Mouse (Mus musculus) heart, postnatal 0 days (tissue): ENCODE results near the gene Fau. TPM values are rescaled to one million over a fixed set of nuclear protein-coding genes. Genes with fewer than 3 reads are reported as not detected.

ENCODE experiments used
- ATAC-seq: fragments of 200-750 bp; cut with Nextera tagmentation; 2 replicates; pipeline ENCODE4 v1.8.0; 2017; ENCODE audit warnings: low read depth, moderate number of reproducible peaks, moderate library complexity; ENCODE audit not compliant: insufficient read depth
- DNase-seq: peaks from one replicate; pipeline ENCODE4 v3.0.0-alpha.2; 2016; ENCODE audit warnings: low spot score
- H3K27ac ChIP-seq: fragments of 300-500 bp; sonication (generic); 2 replicates; pipeline ENCODE4 v1.5.1; 2014; ENCODE audit warnings: low read depth, mild to moderate bottlenecking
- H3K27me3 ChIP-seq: fragments of 300-500 bp; sonication (generic); 2 replicates; pipeline ENCODE4 v1.6.1; 2014; ENCODE audit warnings: low read length, mixed read lengths; ENCODE audit not compliant: control insufficient read depth, insufficient read depth
- H3K36me3 ChIP-seq: fragments of 300-500 bp; sonication (generic); replicated peaks from 2 replicates; pipeline ENCODE4 v1.6.1; 2014; ENCODE audit warnings: low read length, mixed read lengths; ENCODE audit not compliant: control insufficient read depth, insufficient read depth
- H3K4me1 ChIP-seq: fragments of 300-500 bp; sonication (generic); 2 replicates; pipeline ENCODE4 v1.6.1; 2014; ENCODE audit warnings: antibody characterized with exemption; ENCODE audit not compliant: control insufficient read depth, insufficient read depth
- H3K4me2 ChIP-seq: fragments of 300-500 bp; sonication (generic); 2 replicates; pipeline ENCODE4 v1.6.1; 2014; ENCODE audit warnings: low read depth, mild to moderate bottlenecking, low read length, moderate library complexity
- H3K4me3 ChIP-seq: fragments of 300-500 bp; sonication (generic); 2 replicates; pipeline ENCODE4 v1.5.1; 2014; ENCODE audit warnings: low read depth, low read length
- H3K9ac ChIP-seq: fragments of 300-500 bp; sonication (generic); replicated peaks from 2 replicates; pipeline ENCODE4 v1.6.1; 2014; ENCODE audit warnings: low read depth, low read length, mixed read lengths
- H3K9me3 ChIP-seq: fragments of 300-500 bp; sonication (generic); replicated peaks from 2 replicates; pipeline ENCODE4 v1.6.1; 2016; ENCODE audit warnings: low read length; ENCODE audit not compliant: control insufficient read depth
- CTCF ChIP-seq: IDR thresholded peaks from 2 replicates; pipeline ENCODE4 v1.5.1; 2016; ENCODE audit warnings: antibody characterized with exemption, control low read depth, low read depth
- EP300 ChIP-seq: IDR thresholded peaks from 2 replicates; pipeline ENCODE4 v1.6.1; 2016; ENCODE audit warnings: antibody characterized with exemption, low read depth
- WGBS: fragments of 180-500 bp; shearing (Covaris S2); extraction: QIAGEN DNeasy Blood & Tissue Kit; methylation state at CpG from one replicate; pipeline ENCODE4 v1.1.7; 2014; 5-methylcytosine and 5-hydroxymethylcytosine counted together
- polyA plus RNA-seq: library from polyadenylated mRNA; unstranded; fragments of >200 nt; fragmentation: Nextera tagmentation; extraction: Ambion mirVana; gene quantifications from 2 replicates; pipeline ENCODE4 v1.2.1, GENCODE M21; 2015
- total RNA-seq: library from RNA; depleted of rRNA; stranded (reverse); fragments of >200 nt; gene quantifications from 2 replicates; pipeline ENCODE4 v1.2.3, GENCODE M21; 2014; ENCODE audit warnings: low replicate concordance

The Fau gene
- total and polyA plus RNA-seq, 2 experiments from 2014 or later, result 484 to 833 TPM

DNA sequence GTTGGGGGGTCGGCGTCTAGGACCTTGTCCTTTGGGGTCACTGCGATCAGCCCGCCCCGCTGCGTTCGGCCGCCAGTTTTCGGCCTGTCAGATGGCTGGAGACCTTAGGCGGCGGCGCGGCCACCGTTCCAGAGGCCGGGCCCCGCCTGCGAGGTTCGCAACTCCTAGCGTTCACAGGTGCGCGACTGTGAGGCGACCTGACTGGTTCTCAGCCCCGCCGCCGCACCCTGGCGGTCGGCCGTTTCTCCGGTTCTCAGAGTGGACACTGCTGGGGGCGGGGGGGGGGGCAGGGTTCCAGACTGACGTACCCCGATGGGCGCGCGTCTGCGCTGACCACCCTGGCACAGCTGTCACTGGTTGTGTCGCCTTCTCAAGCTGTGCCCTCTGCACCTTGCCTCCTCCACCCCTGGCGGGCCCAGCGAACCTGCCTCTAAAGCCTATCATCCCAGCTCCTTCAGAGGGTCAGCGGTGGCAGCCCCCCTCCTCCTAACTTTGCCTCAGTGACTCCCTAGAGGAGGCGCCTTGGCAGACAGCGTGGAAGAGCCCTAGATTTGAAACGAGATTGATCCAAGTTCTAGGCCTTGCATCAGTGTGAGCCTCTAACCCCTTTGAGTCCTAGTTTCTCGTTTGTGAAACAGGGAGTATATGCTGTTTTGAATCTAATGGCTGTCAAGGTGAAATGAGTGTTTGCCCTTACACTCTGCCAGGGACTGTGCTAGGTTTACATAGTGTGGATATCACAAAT is 10.3 kb upstream of the Fau start:
- H3K27me3 ChIP-seq, result no peaks in the 10 kb centered on the region
- no peaks in the 10 kb centered on the region for H3K9me3 ChIP-seq
- under 1% methylated on average over 42 of the region's 44 CpGs for WGBS
- H3K27ac ChIP-seq, result peak overlapping the region; percentile 97
- H3K4me2 ChIP-seq, result peak overlapping the region; percentile 97
- peak overlapping the region; percentile 73 for H3K4me3 ChIP-seq
- peaks cover 43% of the 10 kb centered on the region for H3K36me3 ChIP-seq
- H3K9ac ChIP-seq, result peak overlapping the region; percentile 88
- ATAC-seq, result peak; percentile 3; the same call in 1 of the 2 replicates
- H3K4me1 ChIP-seq, result peaks cover 15% of the 10 kb centered on the region
- TF ChIP-seq CTCF (no peak), EP300 (no peak)
- DNase-seq, result no peak

DNA sequence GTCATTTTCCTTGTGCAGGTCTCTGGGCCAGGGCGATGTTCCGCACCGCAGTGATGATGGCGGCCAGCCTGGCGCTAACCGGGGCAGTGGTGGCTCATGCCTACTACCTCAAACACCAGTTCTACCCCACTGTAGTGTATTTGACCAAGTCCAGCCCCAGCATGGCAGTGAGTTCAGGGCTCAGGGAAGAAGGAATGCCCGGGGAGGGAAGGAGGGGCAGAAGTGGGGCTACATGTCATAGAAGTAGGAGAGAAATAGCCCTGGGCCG is 9.8 kb upstream of the Fau start:
- 74% methylated on average over 8 of the region's 8 CpGs for WGBS
- peak overlapping the region; percentile 88 for H3K9ac ChIP-seq
- ATAC-seq, result no peak

DNA sequence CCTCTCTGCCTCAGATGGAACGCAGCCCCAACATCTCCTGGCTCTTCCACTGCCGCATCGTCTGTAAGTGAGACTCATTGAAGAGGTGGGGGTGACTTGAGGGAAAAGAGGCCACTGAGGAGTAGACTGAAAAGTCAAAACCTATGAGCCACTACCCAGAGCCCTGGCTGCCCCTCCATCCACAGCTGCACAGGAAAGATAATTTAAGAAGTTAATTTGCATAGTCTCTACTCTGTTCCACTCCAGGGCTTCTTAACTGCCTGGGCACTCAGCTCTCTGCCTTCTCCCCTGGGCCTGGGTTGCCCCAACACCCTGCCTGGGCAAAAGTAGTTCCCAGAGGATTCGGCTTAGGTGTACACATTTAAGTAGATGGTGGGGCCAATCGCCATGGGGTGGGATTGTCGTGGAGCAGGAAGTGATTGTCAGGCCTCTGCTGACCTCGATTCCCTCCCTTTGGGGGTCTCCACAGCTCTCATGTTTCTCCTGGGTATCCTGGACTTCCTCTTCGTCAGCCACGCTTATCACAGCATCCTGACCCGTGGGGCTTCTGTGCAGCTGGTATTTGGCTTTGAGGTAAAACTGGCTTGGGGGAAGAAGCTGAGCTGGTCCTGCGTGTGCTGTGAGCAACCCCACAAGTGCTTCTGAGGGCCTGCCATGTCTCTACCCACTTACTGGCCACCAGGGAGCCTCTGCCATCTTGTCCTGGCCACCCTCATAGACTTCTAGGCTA is 8.8 kb upstream of the Fau start:
- WGBS, result 81% methylated on average over 11 of the region's 11 CpGs
- H3K27me3 ChIP-seq, result no peaks in the 10 kb centered on the region
- no peak overlapping the region for H3K9ac ChIP-seq
- H3K36me3 ChIP-seq, result peaks cover 59% of the 10 kb centered on the region
- DNase-seq (no peak), ATAC-seq (no peak)
- no peak overlapping the region for H3K4me2 ChIP-seq
- H3K27ac ChIP-seq, result no peak overlapping the region
- H3K4me1 ChIP-seq, result peaks cover 15% of the 10 kb centered on the region
- TF ChIP-seq EP300, result no peak
- TF ChIP-seq CTCF, result no peak
- H3K9me3 ChIP-seq, result no peaks in the 10 kb centered on the region
- no peak overlapping the region for H3K4me3 ChIP-seq

More for the DNA sequence above, 9.8 kb upstream of the Fau start:
- Histone ChIP-seq H3K4me3 (peak overlapping the region; percentile 73), H3K9me3 (no peaks in the 10 kb centered on the region), H3K4me2 (peak overlapping the region; percentile 97), H3K36me3 (peaks cover 48% of the 10 kb centered on the region), H3K4me1 (peaks cover 15% of the 10 kb centered on the region), H3K27me3 (no peaks in the 10 kb centered on the region), H3K27ac (no peak overlapping the region)
- no peak for DNase-seq
- TF ChIP-seq CTCF, result no peak
- no peak for TF ChIP-seq EP300

DNA sequence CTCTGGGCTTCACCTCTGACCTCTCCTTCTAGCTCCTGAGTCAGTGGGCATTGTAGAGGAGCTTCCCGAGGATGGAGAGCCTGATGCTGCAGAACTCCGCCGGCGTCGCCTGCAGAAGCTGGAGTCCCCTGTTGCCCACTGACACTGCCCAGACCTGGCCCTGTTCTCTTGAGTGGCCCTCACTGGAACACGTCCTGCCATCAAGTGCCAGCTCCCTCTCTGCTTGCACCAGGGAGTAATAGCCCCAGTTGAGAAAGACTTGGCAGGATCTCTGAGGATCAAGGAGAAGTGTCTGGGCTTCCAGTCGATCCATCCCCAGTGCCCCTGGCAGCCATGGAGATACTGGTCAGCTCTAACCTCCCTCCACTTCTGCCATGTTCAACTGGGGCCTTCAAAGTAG is 5.1 kb upstream of the Fau start:
- no peak for DNase-seq
- Histone ChIP-seq H3K27me3 (no peaks in the 10 kb centered on the region), H3K27ac (no peak overlapping the region), H3K9me3 (no peaks in the 10 kb centered on the region), H3K9ac (no peak overlapping the region), H3K4me2 (no peak overlapping the region), H3K36me3 (peaks cover 77% of the 10 kb centered on the region), H3K4me1 (peaks cover 18% of the 10 kb centered on the region), H3K4me3 (no peak overlapping the region)
- WGBS, result 66% methylated on average over 7 of the region's 7 CpGs
- no peak for ATAC-seq
- no peak for TF ChIP-seq EP300
- no peak for TF ChIP-seq CTCF

GRCm38 (mm10) chr19:6054296-6054695 is 3.3 kb upstream of the Fau start:
- Histone ChIP-seq H3K27me3 (no peaks in the 10 kb centered on the region), H3K4me3 (no peak overlapping the region), H3K9ac (no peak overlapping the region), H3K27ac (no peak overlapping the region), H3K4me2 (no peak overlapping the region), H3K4me1 (peaks cover 19% of the 10 kb centered on the region), H3K36me3 (peaks cover 71% of the 10 kb centered on the region), H3K9me3 (no peaks in the 10 kb centered on the region)
- DNase-seq (no peak), ATAC-seq (no peak)
- 74% methylated on average over 5 of the region's 5 CpGs for WGBS
- TF ChIP-seq EP300 (no peak), CTCF (no peak)
